Mouse (Mus musculus): ENCODE data around the gene Gapdh.

Gene Gapdh

GRCm38 (mm10) chr6:125148926-125149568 lies 17.2 kb downstream of the Gapdh start:
- DNase-seq (ENCODE audit: low spot score in 2 of 2), result no peak

- DNase-seq (ENCODE audit: low spot score in 2 of 2), result no peak
Measured at GRCm38 (mm10) chr6:125148251-125148925, 17.9 kb downstream of the Gapdh start.

- DNase-seq (ENCODE audit: low spot score in 2 of 2), result no peak
Measured at GRCm38 (mm10) chr6:125147329-125147728, 18.9 kb downstream of the Gapdh start.

GRCm38 (mm10) chr6:125146797-125147196 lies 19.5 kb downstream of the Gapdh start:
- no peak for DNase-seq (ENCODE audit: low spot score in 2 of 2)

GRCm38 (mm10) chr6:125146148-125146547 lies 20.1 kb downstream of the Gapdh start:
- DNase-seq (ENCODE audit: low spot score in 2 of 2), result no peak

GRCm38 (mm10) chr6:125145479-125145951 lies 20.8 kb downstream of the Gapdh start:
- DNase-seq (ENCODE audit: low spot score in 2 of 2), result no peak

- DNase-seq (ENCODE audit: low spot score in 2 of 2), result peak; percentile 71 to 78
Measured at GRCm38 (mm10) chr6:125145001-125145400, 21.3 kb downstream of the Gapdh start, which contains the start of gene Iffo1. Gene Iffo1, plus strand, starts transcription at chr6:125145241.

- DNase-seq (ENCODE audit: low spot score in 2 of 2), result no peak
Measured at GRCm38 (mm10) chr6:125143904-125144303, 22.4 kb downstream of the Gapdh start.

- DNase-seq (ENCODE audit: low spot score in 2 of 2), result no peak
Measured at GRCm38 (mm10) chr6:125143128-125143527, 23.1 kb downstream of the Gapdh start.

GRCm38 (mm10) chr6:125142436-125142835 lies 23.8 kb downstream of the Gapdh start:
- no peak for DNase-seq (ENCODE audit: low spot score in 2 of 2)

- DNase-seq (ENCODE audit: low spot score in 2 of 2), result no peak
Measured at GRCm38 (mm10) chr6:125139747-125140146, 26.5 kb downstream of the Gapdh start.

GRCm38 (mm10) chr6:125137002-125137671 lies 29.1 kb downstream of the Gapdh start:
- peak in 1 of 2 experiments; percentile 40 for DNase-seq (ENCODE audit: low spot score in 2 of 2)

- DNase-seq (ENCODE audit: low spot score in 2 of 2), result no peak
Measured at GRCm38 (mm10) chr6:125132470-125132869, 33.8 kb downstream of the Gapdh start.

- DNase-seq (ENCODE audit: low spot score in 2 of 2), result peak; percentile 75 to 82
Measured at GRCm38 (mm10) chr6:125131302-125132156, 34.7 kb downstream of the Gapdh start, which contains the start of gene Nop2. Gene Nop2, plus strand, starts transcription at chr6:125131909.

- DNase-seq (ENCODE audit: low spot score in 2 of 2), result no peak
Measured at GRCm38 (mm10) chr6:125129710-125130402, 36.4 kb downstream of the Gapdh start.

- DNase-seq (ENCODE audit: low spot score in 2 of 2), result no peak
Measured at GRCm38 (mm10) chr6:125128724-125129123, 37.5 kb downstream of the Gapdh start.

- DNase-seq (ENCODE audit: low spot score in 2 of 2), result no peak
Measured at GRCm38 (mm10) chr6:125119387-125119786, 46.9 kb downstream of the Gapdh start.

- DNase-seq (ENCODE audit: low spot score in 2 of 2), result no peak
Measured at GRCm38 (mm10) chr6:125112553-125112952, 53.7 kb downstream of the Gapdh start.
